Mouse (Mus musculus) adrenal gland, postnatal 25 days (tissue): ENCODE results near the gene Lingo4. TPM values are rescaled to one million over a fixed set of nuclear protein-coding genes. Genes with fewer than 3 reads are reported as not detected.

Experiments
- total RNA-seq: library from RNA; stranded (reverse); gene quantifications from 2 replicates; pipeline ENCODE4 v1.2.3, GENCODE M21; 2021

Gene Lingo4
- total RNA-seq, 1 experiment from 2014 or later = 0.76 TPM

Other genes with a start within 250 kb of the Lingo4 start
- gene Gm10696, start 220.3 kb upstream of the Lingo4 start, total RNA-seq = not detected in 2 replicates
- not detected in 2 replicates for gene Gm5286, start 201.8 kb upstream of the Lingo4 start, total RNA-seq
- gene Gm4778, start 134.5 kb upstream of the Lingo4 start, total RNA-seq = not detected in 2 replicates
- 10.4 and 12.4 TPM in 2 replicates for gene Them4, start 88.4 kb upstream of the Lingo4 start, total RNA-seq
- not detected in 2 replicates for gene Them5, start 56.4 kb upstream of the Lingo4 start, total RNA-seq
- gene C2cd4d, start 36.1 kb upstream of the Lingo4 start, total RNA-seq = 0.49 TPM in 1 of 2 replicates, not detected in the other
- 13.9 and 19.0 TPM in 2 replicates for gene Rorc, start 25.7 kb upstream of the Lingo4 start, total RNA-seq
- 8.2 and 10.6 TPM in 2 replicates for gene Tdrkh, start 14.8 kb downstream of the Lingo4 start, total RNA-seq
- gene Mrpl9, start 44.8 kb downstream of the Lingo4 start, total RNA-seq = 69.6 and 71.6 TPM in 2 replicates
- not detected in 2 replicates for gene Oaz3, start 45.4 kb downstream of the Lingo4 start, total RNA-seq
- 17.7 and 28.0 TPM in 2 replicates for gene Celf3, start 79.8 kb downstream of the Lingo4 start, total RNA-seq
- 2.2 and 4.0 TPM in 2 replicates for gene Riiad1, start 81.8 kb downstream of the Lingo4 start, total RNA-seq
- 38.0 and 46.1 TPM in 2 replicates for gene Snx27, start 184.2 kb downstream of the Lingo4 start, total RNA-seq
- gene Gm10972, start 244.6 kb downstream of the Lingo4 start, total RNA-seq = not detected in 2 replicates